Mouse (Mus musculus): ENCODE measurements around the gene Gm5431.
A peak's percentile ranks its signal among the peaks of the same experiment; 100 is the strongest.
"Not testable (repeated sequence)": the region's sequence is repeated elsewhere in the genome, so short reads cannot be mapped to it uniquely, and the experiment has no call there.

Gm5431 gene

GRCm38 (mm10) chr11:48902021-48902420 is at the start of gene Gm5431:
Gene Gm5431, minus strand, starts transcription at chr11:48902214.
- DNase-seq = no peak

- DNase-seq = not testable (repeated sequence)
Observed at GRCm38 (mm10) chr11:48946090-48946489, 44.1 kb upstream of the Gm5431 start, which contains the start of gene Psme2b. Gene Psme2b, minus strand, starts transcription at chr11:48946190.

GRCm38 (mm10) chr11:48939286-48939685 is 37.3 kb upstream of the Gm5431 start:
- DNase-seq = not testable (repeated sequence)

GRCm38 (mm10) chr11:48935291-48935690 is 33.3 kb upstream of the Gm5431 start:
- not testable (repeated sequence) for DNase-seq

GRCm38 (mm10) chr11:48933923-48934322 is 31.9 kb upstream of the Gm5431 start:
- DNase-seq = not testable (repeated sequence)

- not testable (repeated sequence) for DNase-seq
Observed at GRCm38 (mm10) chr11:48933422-48933821, 31.4 kb upstream of the Gm5431 start.

- DNase-seq = not testable (repeated sequence)
Observed at GRCm38 (mm10) chr11:48928068-48928467, 26.1 kb upstream of the Gm5431 start.

- DNase-seq = not testable (repeated sequence)
Observed at GRCm38 (mm10) chr11:48926437-48926836, 24.4 kb upstream of the Gm5431 start.

GRCm38 (mm10) chr11:48923818-48924217 is 21.8 kb upstream of the Gm5431 start:
- not testable (repeated sequence) for DNase-seq

- no peak for DNase-seq
Observed at GRCm38 (mm10) chr11:48918380-48918779, 16.4 kb upstream of the Gm5431 start.

GRCm38 (mm10) chr11:48913611-48914010 is 11.6 kb upstream of the Gm5431 start:
- DNase-seq = no peak

- DNase-seq = no peak
Observed at GRCm38 (mm10) chr11:48908459-48908858, 6.4 kb upstream of the Gm5431 start.

GRCm38 (mm10) chr11:48901567-48901930 is 465 bp downstream of the Gm5431 start:
- not testable (repeated sequence) for DNase-seq

GRCm38 (mm10) chr11:48900654-48901566 is 1.1 kb downstream of the Gm5431 start:
- not testable (repeated sequence) for DNase-seq

- DNase-seq = no peak
Observed at GRCm38 (mm10) chr11:48898812-48899431, 3.1 kb downstream of the Gm5431 start.

- DNase-seq = no peak
Observed at GRCm38 (mm10) chr11:48876680-48877079, 25.3 kb downstream of the Gm5431 start.

- not testable (repeated sequence) for DNase-seq
Observed at GRCm38 (mm10) chr11:48875343-48875837, 26.6 kb downstream of the Gm5431 start.

GRCm38 (mm10) chr11:48874465-48874864 is 27.5 kb downstream of the Gm5431 start:
- DNase-seq = no peak

GRCm38 (mm10) chr11:48873591-48874290 is 28.3 kb downstream of the Gm5431 start:
- no peak for DNase-seq

- DNase-seq = no peak
Observed at GRCm38 (mm10) chr11:48872695-48873300, 29.2 kb downstream of the Gm5431 start.

GRCm38 (mm10) chr11:48871817-48872541 is 30.0 kb downstream of the Gm5431 start:
- peak; percentile 33 for DNase-seq

All from kidney, adult 11 months (tissue).